Mouse (Mus musculus) hindbrain, postnatal 0 days (tissue): ENCODE measurements at regions not wholly inside any gene's neighbourhood (a gene's known extent, or its start where the extent isn't known, plus 50 kb on each side); places are given as distances from the start of the nearest gene placed in this dataset.

Source experiments
- ATAC-seq: fragments of 200-750 bp; cut with Nextera tagmentation; 2 replicates; pipeline ENCODE4 v1.8.0; 2017; ENCODE audit warnings: mild to moderate bottlenecking, moderate TSS enrichment, moderate library complexity
- DNase-seq: peaks from one replicate; pipeline ENCODE4 v3.0.0-alpha.2; 2015; ENCODE audit warnings: low spot score
- H3K27ac ChIP-seq: fragments of 300-500 bp; sonication (generic); 2 replicates; pipeline ENCODE4 v1.5.1; 2014; ENCODE audit warnings: mild to moderate bottlenecking
- H3K27me3 ChIP-seq: fragments of 300-500 bp; sonication (generic); 2 replicates; pipeline ENCODE4 v1.6.1; 2014; ENCODE audit warnings: low read length, mixed read lengths; ENCODE audit not compliant: insufficient read depth
- H3K36me3 ChIP-seq: fragments of 300-500 bp; sonication (generic); 2 replicates; pipeline ENCODE4 v1.6.1; 2014; ENCODE audit warnings: low read length, mixed read lengths; ENCODE audit not compliant: insufficient read depth
- H3K4me1 ChIP-seq: fragments of 300-500 bp; sonication (generic); 2 replicates; pipeline ENCODE4 v1.6.1; 2014; ENCODE audit warnings: antibody characterized with exemption, low read length, mixed read lengths; ENCODE audit not compliant: insufficient read depth
- H3K4me2 ChIP-seq: fragments of 300-500 bp; sonication (generic); 2 replicates; pipeline ENCODE4 v1.6.1; 2014; ENCODE audit warnings: low read depth, mild to moderate bottlenecking, low read length, moderate library complexity, mixed read lengths
- H3K4me3 ChIP-seq: fragments of 300-500 bp; sonication (generic); 2 replicates; pipeline ENCODE4 v1.5.1; 2014; ENCODE audit warnings: low read length
- H3K9ac ChIP-seq: fragments of 300-500 bp; sonication (generic); replicated peaks from 2 replicates; pipeline ENCODE4 v1.6.1; 2014; ENCODE audit warnings: mild to moderate bottlenecking, low read length, moderate library complexity, mixed read lengths
- H3K9me3 ChIP-seq: fragments of 300-500 bp; sonication (generic); 2 replicates; pipeline ENCODE4 v1.6.1; 2016; ENCODE audit warnings: low read length, mixed read lengths
- CTCF ChIP-seq: IDR thresholded peaks from 2 replicates; pipeline ENCODE4 v1.5.1; 2016; ENCODE audit warnings: antibody characterized with exemption, control low read depth, low read depth
- WGBS: fragments of 180-500 bp; shearing (Covaris S2); extraction: QIAGEN DNeasy Blood & Tissue Kit; methylation state at CpG from one replicate; pipeline ENCODE4 v1.1.7; 2014; 5-methylcytosine and 5-hydroxymethylcytosine counted together

GRCm38 (mm10) chr14:76272840-76273239 lies 141.9 kb upstream of the Tsc22d1 start:
- 90% methylated on average over 4 of the region's 4 CpGs for WGBS
- no peak overlapping the region for H3K9ac ChIP-seq
- no peak overlapping the region for H3K4me2 ChIP-seq
- no peaks in the 10 kb centered on the region for H3K4me1 ChIP-seq
- no peak for DNase-seq
- no peaks in the 10 kb centered on the region for H3K27me3 ChIP-seq
- H3K4me3 ChIP-seq = no peak overlapping the region
- ATAC-seq = no peak
- no peaks in the 10 kb centered on the region for H3K9me3 ChIP-seq
- H3K27ac ChIP-seq = no peak overlapping the region
- no peak for TF ChIP-seq CTCF
- H3K36me3 ChIP-seq = no peaks in the 10 kb centered on the region

GRCm38 (mm10) chr14:76276655-76277054 lies 138.1 kb upstream of the Tsc22d1 start:
- Histone ChIP-seq H3K9ac (no peak overlapping the region), H3K4me1 (no peaks in the 10 kb centered on the region), H3K9me3 (no peaks in the 10 kb centered on the region), H3K4me3 (no peak overlapping the region), H3K27me3 (no peaks in the 10 kb centered on the region), H3K4me2 (no peak overlapping the region), H3K36me3 (no peaks in the 10 kb centered on the region), H3K27ac (no peak overlapping the region)
- ATAC-seq (no peak), DNase-seq (no peak)
- 89% methylated on average over 9 of the region's 9 CpGs for WGBS
- TF ChIP-seq CTCF = no peak

- H3K36me3 ChIP-seq = no peaks in the 10 kb centered on the region
Measured at GRCm38 (mm10) chr14:76278751-76279450, 135.9 kb upstream of the Tsc22d1 start.

GRCm38 (mm10) chr14:76279561-76279960 lies 135.2 kb upstream of the Tsc22d1 start:
- H3K9ac ChIP-seq = no peak overlapping the region
- no peak overlapping the region for H3K4me2 ChIP-seq
- no peak for DNase-seq
- no peaks in the 10 kb centered on the region for H3K9me3 ChIP-seq
- 86% methylated on average over 19 of the region's 19 CpGs for WGBS
- no peaks in the 10 kb centered on the region for H3K36me3 ChIP-seq
- H3K4me1 ChIP-seq = no peaks in the 10 kb centered on the region; the same call in 1 of the 2 replicates
- ATAC-seq = no peak
- no peak overlapping the region for H3K27ac ChIP-seq
- H3K27me3 ChIP-seq = no peaks in the 10 kb centered on the region
- TF ChIP-seq CTCF = no peak
- H3K4me3 ChIP-seq = no peak overlapping the region

More at GRCm38 (mm10) chr14:76278751-76279450, 135.9 kb upstream of the Tsc22d1 start:
- no peak overlapping the region for H3K27ac ChIP-seq
- H3K9ac ChIP-seq = no peak overlapping the region
- H3K4me1 ChIP-seq = no peaks in the 10 kb centered on the region; the same call in 1 of the 2 replicates
- no peak overlapping the region for H3K4me3 ChIP-seq
- no peaks in the 10 kb centered on the region for H3K27me3 ChIP-seq
- no peak overlapping the region for H3K4me2 ChIP-seq
- ATAC-seq (no peak), DNase-seq (no peak)
- TF ChIP-seq CTCF = no peak
- WGBS = 85% methylated on average over 17 of the region's 17 CpGs
- no peaks in the 10 kb centered on the region for H3K9me3 ChIP-seq

- DNase-seq (no peak), ATAC-seq (no peak)
- Histone ChIP-seq H3K36me3 (no peaks in the 10 kb centered on the region), H3K27me3 (no peaks in the 10 kb centered on the region), H3K9ac (no peak overlapping the region), H3K4me3 (no peak overlapping the region), H3K4me2 (no peak overlapping the region), H3K4me1 (no peaks in the 10 kb centered on the region; the same call in 1 of the 2 replicates), H3K9me3 (no peaks in the 10 kb centered on the region), H3K27ac (no peak overlapping the region)
- 19% methylated on average over 5 of the region's 5 CpGs for WGBS
- no peak for TF ChIP-seq CTCF
Measured at GRCm38 (mm10) chr14:76281867-76282266, 132.9 kb upstream of the Tsc22d1 start.

GRCm38 (mm10) chr14:76287768-76288167 lies 127.0 kb upstream of the Tsc22d1 start:
- Histone ChIP-seq H3K27ac (no peak overlapping the region), H3K4me1 (no peaks in the 10 kb centered on the region), H3K4me3 (no peak overlapping the region), H3K9ac (no peak overlapping the region), H3K36me3 (no peaks in the 10 kb centered on the region), H3K27me3 (no peaks in the 10 kb centered on the region), H3K4me2 (no peak overlapping the region), H3K9me3 (no peaks in the 10 kb centered on the region)
- DNase-seq = no peak
- TF ChIP-seq CTCF = no peak
- 90% methylated on average over 8 of the region's 8 CpGs for WGBS
- no peak for ATAC-seq

- DNase-seq (peak; percentile 19), ATAC-seq (no peak)
- no peak for TF ChIP-seq CTCF
- no peak overlapping the region for H3K9ac ChIP-seq
- no peak overlapping the region for H3K27ac ChIP-seq
- H3K4me1 ChIP-seq = no peaks in the 10 kb centered on the region
- no peak overlapping the region for H3K4me3 ChIP-seq
- no peaks in the 10 kb centered on the region for H3K36me3 ChIP-seq
- 44% methylated on average over 9 of the region's 9 CpGs for WGBS
- no peaks in the 10 kb centered on the region for H3K27me3 ChIP-seq
- H3K4me2 ChIP-seq = no peak overlapping the region
- H3K9me3 ChIP-seq = no peaks in the 10 kb centered on the region
Measured at GRCm38 (mm10) chr14:76290401-76291018, 124.3 kb upstream of the Tsc22d1 start.
